Mouse (Mus musculus) cerebellum, adult 2 months (tissue): ENCODE results near the gene P2rx7.

Experiments
- CTCF ChIP-seq: fragments of 200-500 bp; IDR thresholded peaks from 2 replicates; pipeline ENCODE4 v1.5.1; 2011; ENCODE audit warnings: low read depth, mild to moderate bottlenecking, control low read depth, low read length, moderate library complexity, borderline replicate concordance; ENCODE audit not compliant: insufficient read depth
- POLR2A ChIP-seq: fragments of 200-500 bp; IDR thresholded peaks from 2 replicates; pipeline ENCODE4 v1.6.1; 2011; ENCODE audit warnings: low read length, control low read depth, borderline replicate concordance; ENCODE audit not compliant: insufficient read depth

GRCm38 (mm10) chr5:122635228-122635627 lies 8.5 kb upstream of the P2rx7 start:
- TF ChIP-seq CTCF (no peak), POLR2A (no peak)
